Mouse (Mus musculus) E14TG2a.4 (cell line): Measurements from ENCODE around the gene Mybpc3.

ENCODE experiments used
- CTCF ChIP-seq: conservative IDR thresholded peaks from 2 replicates; pipeline ENCODE4 v1.5.1; 2014; ENCODE audit warnings: low read length
- NANOG ChIP-seq: IDR thresholded peaks from 2 replicates; pipeline ENCODE4 v1.6.1; 2014; ENCODE audit warnings: borderline replicate concordance, low read length, mixed read lengths

DNA sequence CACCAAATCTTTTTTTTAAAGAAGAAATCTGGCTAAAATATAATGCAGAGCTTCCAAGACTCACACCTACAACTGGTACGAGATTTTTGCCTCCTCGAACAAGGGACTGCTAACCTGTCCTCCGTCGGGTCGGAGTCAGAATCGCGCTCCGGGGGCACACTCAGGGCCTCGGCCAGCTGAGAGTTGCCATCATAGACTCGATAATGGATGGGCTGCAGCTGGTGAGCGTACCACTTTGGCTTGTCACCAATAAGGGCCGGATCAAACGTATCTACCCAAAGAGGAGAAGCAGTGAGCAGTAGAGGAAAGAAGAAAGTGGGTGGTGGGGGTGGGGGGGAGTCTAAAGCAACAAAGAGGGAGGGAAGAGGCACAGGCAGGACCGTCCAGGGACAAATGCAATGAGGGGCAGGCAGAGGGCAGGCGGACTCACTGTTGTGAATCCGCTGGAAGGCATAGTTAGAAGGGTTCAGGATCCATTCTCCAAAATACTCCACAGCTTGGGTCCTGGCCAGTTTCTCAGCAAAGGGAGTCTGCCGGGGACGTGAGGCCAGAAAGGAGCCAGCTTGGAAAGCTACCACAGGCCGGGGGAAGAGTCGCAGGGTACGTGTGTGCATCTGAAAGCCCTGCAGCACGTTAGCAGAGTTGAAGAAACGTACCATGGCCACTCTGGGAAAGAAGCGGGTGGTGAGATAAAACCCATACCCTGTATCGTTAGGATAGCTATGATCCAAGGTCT lies 51.8 kb downstream of the Mybpc3 start:
- no peak for TF ChIP-seq CTCF
- TF ChIP-seq NANOG, result no peak
